Mouse (Mus musculus) small intestine, adult 2 months (tissue): ENCODE measurements around the gene Eif3l.

Source experiments
- CTCF ChIP-seq: fragments of 200-500 bp; IDR thresholded peaks from 2 replicates; pipeline ENCODE4 v1.5.1; 2012; ENCODE audit warnings: low read depth, mild to moderate bottlenecking, control low read depth, inconsistent platforms, low read length, moderate library complexity, mixed read lengths; ENCODE audit not compliant: insufficient replicate concordance, insufficient read length; ENCODE audit errors: extremely low read depth
- POLR2A ChIP-seq: fragments of 200-500 bp; IDR thresholded peaks from 2 replicates; pipeline ENCODE4 v1.6.1; 2012; ENCODE audit warnings: low read depth, mild to moderate bottlenecking, control low read depth, inconsistent platforms, low read length, moderate library complexity

DNA sequence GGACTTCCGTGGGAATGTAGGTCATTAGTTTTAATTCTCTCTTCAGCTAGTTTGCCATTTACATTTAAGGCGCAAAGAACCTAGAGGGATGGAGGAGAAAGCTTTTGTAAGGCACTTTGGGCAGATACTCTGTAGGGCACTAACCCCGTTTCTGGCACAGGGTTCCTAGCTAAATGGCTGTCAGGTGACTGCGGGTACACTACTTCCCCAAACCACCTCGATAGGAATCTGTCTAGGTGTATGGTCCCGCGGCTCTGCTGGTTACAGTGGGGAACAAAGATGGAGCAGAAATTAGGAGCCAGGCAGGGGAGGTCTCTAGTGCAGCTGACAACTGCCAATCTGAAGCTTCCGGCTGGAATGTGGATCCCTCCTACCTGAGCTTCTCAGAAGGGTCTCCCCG lies 35.1 kb downstream of the Eif3l start:
- TF ChIP-seq CTCF = no peak
- TF ChIP-seq POLR2A = no peak
